Mouse (Mus musculus) Patski (cell line): ENCODE data around the gene Gm20388. TPM values are rescaled to one million over a fixed set of nuclear protein-coding genes. Genes with fewer than 3 reads are reported as not detected.

Experiments
- ATAC-seq: fragments of 100-300 bp; one replicate; pipeline ENCODE4 v1.8.0; 2021
- CTCF ChIA-PET: fragments of 350-600 bp; sonication (Branson Sonifier 250); formaldehyde crosslinking; loops from one replicate; lab custom pipeline; 2022; ENCODE audit warnings: inconsistent platforms; lab: Charles Lee
- POLR2A ChIA-PET: fragments of 350-600 bp; sonication (Branson Sonifier 250); formaldehyde crosslinking; loops from one replicate; lab custom pipeline; 2022; ENCODE audit warnings: antibody characterized with exemption, inconsistent platforms; lab: Charles Lee
- DNase-seq: peaks from one replicate; pipeline ENCODE4 v3.0.0-alpha.2; 2011; ENCODE audit warnings: low read depth, low spot score
- H3K27me3 ChIP-seq: fragments of 371-371 bp; one replicate; pipeline ENCODE4 v1.5.1; 2021
- CTCF ChIP-seq: fragments of 100-300 bp; IDR thresholded peaks from one replicate; pipeline ENCODE4 v1.5.1; 2021
- in situ Hi-C: fragments of 300-500 bp; cut with MboI; formaldehyde crosslinking; loops from 3 replicates; pipeline ENCODE4 v1.11.1; 2018; ENCODE audit warnings: low pct_unique_long_range_greater_than_20kb, mixed read lengths
- polyA plus RNA-seq: library from polyadenylated mRNA; unstranded; gene quantifications from one replicate; pipeline ENCODE4 v1.2.3, GENCODE M21; 2021

Gene Gm20388
- polyA plus RNA-seq, 1 experiment from 2014 or later: 86.7 TPM

- ChIA-PET POLR2A (no interaction called here), CTCF (interaction anchor here (1.2 to 1.7 kb wide), 2 partner anchors 12 to 14 kb away, joined by 3 to 4 read pairs; no protein-coding TSS in a partner anchor)
- no peaks in the 10 kb centered on the region for H3K27me3 ChIP-seq
- DNase-seq: no peak
- TF ChIP-seq CTCF: no peak
- no peak for ATAC-seq
- in situ Hi-C loops: no loop called here
Observed at GRCm38 (mm10) chr8:122304058-122304457, 2393.4 kb downstream of the Gm20388 start.

- no peak for TF ChIP-seq CTCF
- POLR2A ChIA-PET: no interaction called here
- CTCF ChIA-PET: interaction anchor here (1.1 kb wide), 1 partner anchor 26 kb away, joined by 4 read pairs; no protein-coding TSS in a partner anchor
- no peak for DNase-seq
- in situ Hi-C loops: no loop called here
- ATAC-seq: no peak
- no peaks in the 10 kb centered on the region for H3K27me3 ChIP-seq
Observed at GRCm38 (mm10) chr8:122306660-122307399, 2396.2 kb downstream of the Gm20388 start.

DNA sequence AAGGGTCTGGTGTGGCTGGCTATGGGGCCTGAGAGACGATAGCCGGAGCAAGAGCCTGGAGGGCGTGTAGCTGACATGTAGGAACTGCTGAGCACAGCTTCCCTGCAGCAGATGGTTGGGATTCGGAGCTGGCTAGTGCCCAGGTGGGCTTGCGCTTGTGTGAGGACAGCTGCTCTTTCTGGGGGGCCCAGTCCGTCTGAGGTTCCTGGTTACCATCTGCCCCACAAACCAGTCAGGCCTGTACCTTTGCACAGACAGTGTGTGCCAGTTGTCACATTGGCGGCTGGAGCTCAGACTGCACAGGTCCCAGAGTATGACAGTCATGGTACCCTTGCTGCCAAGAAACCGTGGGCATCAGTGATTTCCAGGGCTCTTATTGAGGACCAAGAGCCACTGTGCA is 2397.2 kb downstream of the Gm20388 start:
- TF ChIP-seq CTCF: no peak

DNA sequence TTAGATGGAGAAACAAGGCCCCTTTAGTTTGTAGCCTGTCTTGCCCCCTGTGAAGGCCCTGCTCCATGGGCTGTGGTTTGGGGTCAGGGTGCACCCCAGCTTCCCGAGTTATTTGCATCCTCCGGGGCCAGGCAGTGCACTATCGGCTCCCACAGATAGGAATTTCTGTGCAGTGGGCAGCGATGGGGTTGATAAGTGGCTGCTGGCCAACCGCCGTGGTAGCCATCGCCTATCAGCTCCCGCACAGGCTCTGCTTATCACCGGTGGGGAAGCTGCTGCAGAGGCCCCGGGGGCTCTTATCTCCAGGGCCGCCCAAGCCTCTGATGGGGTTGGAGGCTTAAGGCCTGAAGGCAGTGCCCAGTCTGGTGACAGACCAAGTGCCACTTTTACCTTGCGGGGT is 2398.6 kb downstream of the Gm20388 start:
- no peak for TF ChIP-seq CTCF
- ATAC-seq: no peak
- POLR2A ChIA-PET: no interaction called here
- DNase-seq: no peak
- no peaks in the 10 kb centered on the region for H3K27me3 ChIP-seq
- CTCF ChIA-PET: no interaction called here
- in situ Hi-C loops: no loop called here

More for the DNA sequence above, 2397.2 kb downstream of the Gm20388 start:
- CTCF ChIA-PET: interaction anchor here (1.1 kb wide), 1 partner anchor 27 kb away, joined by 4 read pairs; no protein-coding TSS in a partner anchor
- H3K27me3 ChIP-seq: no peaks in the 10 kb centered on the region
- POLR2A ChIA-PET: no interaction called here
- ATAC-seq: no peak
- in situ Hi-C loops: no loop called here
- no peak for DNase-seq

DNA sequence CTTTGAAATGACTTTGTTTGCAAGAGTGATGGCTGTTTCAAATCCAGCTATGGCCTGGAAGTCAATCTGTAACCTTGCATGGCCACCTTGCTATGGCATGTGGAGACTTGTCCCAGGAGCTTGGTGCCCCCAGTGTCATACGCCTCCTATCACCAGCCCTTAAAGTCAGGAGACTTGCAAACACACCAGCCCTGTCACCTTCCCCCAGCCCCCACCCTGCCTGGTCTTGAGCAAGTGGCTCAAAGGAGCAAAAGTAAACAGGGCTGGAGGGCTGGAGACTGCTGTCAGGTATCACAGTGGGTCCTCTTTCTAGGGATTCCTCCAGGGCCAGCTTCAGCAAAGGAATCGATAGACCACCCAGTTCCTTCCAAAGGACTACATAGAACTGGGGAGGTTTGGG is 2400.5 kb downstream of the Gm20388 start:
- H3K27me3 ChIP-seq: no peaks in the 10 kb centered on the region
- TF ChIP-seq CTCF: no peak
- DNase-seq (no peak), ATAC-seq (no peak)
- in situ Hi-C loops: no loop called here
- ChIA-PET POLR2A (interaction anchor here (0.6 kb wide), 1 partner anchor 20 kb away, joined by 3 read pairs; no protein-coding TSS in a partner anchor), CTCF (interaction anchor here (1.1 kb wide), 1 partner anchor 17 kb away, joined by 3 read pairs; no protein-coding TSS in a partner anchor)

- ChIA-PET CTCF (interaction anchor here (0.5 kb wide), 1 partner anchor 22 kb away, joined by 4 read pairs; no protein-coding TSS in a partner anchor), POLR2A (no interaction called here)
- in situ Hi-C loops: no loop called here
- ATAC-seq: no peak
- H3K27me3 ChIP-seq: no peaks in the 10 kb centered on the region
- DNase-seq: no peak
- TF ChIP-seq CTCF: no peak
Observed at GRCm38 (mm10) chr8:122312553-122312952, 2401.9 kb downstream of the Gm20388 start.

- ChIA-PET POLR2A (no interaction called here), CTCF (interaction anchor here (0.5 to 0.9 kb wide), 2 partner anchors 23 to 28 kb away, joined by 3 to 4 read pairs; no protein-coding TSS in a partner anchor)
- TF ChIP-seq CTCF: no peak
- ATAC-seq (no peak), DNase-seq (no peak)
- no peaks in the 10 kb centered on the region for H3K27me3 ChIP-seq
- in situ Hi-C loops: no loop called here
Observed at GRCm38 (mm10) chr8:122313310-122313709, 2402.7 kb downstream of the Gm20388 start.

DNA sequence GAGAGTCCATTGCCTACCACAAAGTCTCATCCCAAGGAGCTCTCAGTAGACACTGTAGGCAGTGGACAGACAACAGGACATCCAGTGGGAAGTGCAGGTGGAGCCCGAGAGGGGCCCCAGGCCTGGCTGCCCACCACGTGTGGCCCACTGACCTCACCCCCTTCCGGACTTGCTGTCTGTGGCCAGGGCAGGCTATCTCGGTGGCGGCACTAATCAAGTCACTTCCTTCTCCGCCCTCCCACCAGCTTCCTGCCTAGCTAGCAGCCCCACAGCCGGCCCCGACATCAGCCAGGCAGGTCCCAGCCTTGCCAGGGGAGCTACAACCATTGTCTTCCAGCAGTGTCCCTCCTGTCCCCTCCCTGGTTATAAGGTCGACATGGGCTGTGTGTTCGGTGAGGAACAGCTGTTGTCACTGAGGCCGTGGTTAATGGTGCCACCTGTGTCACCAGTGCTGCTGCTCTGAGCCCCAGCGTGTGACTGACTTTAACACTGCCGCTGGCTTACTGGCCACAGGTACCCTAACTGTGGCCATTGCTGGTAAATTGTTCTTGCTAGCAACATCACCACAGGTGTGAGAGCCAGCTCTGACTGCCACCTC is 2404.4 kb downstream of the Gm20388 start:
- POLR2A ChIA-PET: no interaction called here
- no peaks in the 10 kb centered on the region for H3K27me3 ChIP-seq
- in situ Hi-C loops: no loop called here
- ATAC-seq: no peak
- TF ChIP-seq CTCF: no peak
- no peak for DNase-seq
- CTCF ChIA-PET: no interaction called here

- no peaks in the 10 kb centered on the region for H3K27me3 ChIP-seq
- TF ChIP-seq CTCF: no peak
- ChIA-PET CTCF (interaction anchor here (1.4 kb wide), 1 partner anchor 12 kb away, joined by 4 read pairs; no protein-coding TSS in a partner anchor), POLR2A (no interaction called here)
- in situ Hi-C loops: no loop called here
- DNase-seq: no peak
- no peak for ATAC-seq
Observed at GRCm38 (mm10) chr8:122316402-122316801, 2405.8 kb downstream of the Gm20388 start.

DNA sequence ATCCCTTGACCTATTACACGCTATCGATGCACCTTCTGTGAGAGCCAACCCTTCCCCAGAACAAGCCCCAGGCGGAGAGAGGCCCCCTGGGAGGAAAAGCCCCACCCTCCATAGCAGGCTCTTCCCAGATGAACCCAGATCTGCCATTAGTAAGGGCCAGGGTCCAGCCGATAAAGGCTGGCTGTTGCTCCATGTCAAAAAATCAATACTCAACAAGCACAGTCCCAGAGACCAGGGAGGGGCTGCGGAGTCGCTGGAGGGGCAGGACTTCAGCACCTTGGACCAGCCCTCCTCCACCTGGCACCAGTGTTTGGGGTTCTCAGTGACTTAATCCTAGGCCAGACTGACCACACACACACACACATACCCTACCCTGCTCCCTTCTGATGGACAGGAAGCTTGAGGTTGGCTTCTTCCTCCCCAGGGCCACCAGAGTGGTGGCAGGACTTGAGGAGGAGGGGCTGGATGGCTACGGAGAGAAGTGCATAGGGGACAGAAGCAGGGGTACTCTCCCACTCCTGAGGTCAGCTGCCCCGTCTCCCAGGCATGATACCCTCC is 2407.4 kb downstream of the Gm20388 start:
- H3K27me3 ChIP-seq: no peaks in the 10 kb centered on the region
- ChIA-PET POLR2A (no interaction called here), CTCF (interaction anchor here (1.2 kb wide), 1 partner anchor 24 kb away, joined by 4 read pairs; no protein-coding TSS in a partner anchor)
- no peak for ATAC-seq
- no peak for TF ChIP-seq CTCF
- DNase-seq: no peak
- in situ Hi-C loops: no loop called here
